Mouse (Mus musculus): ENCODE data around the gene Ikzf4. TPM values are rescaled to one million over a fixed set of nuclear protein-coding genes. Genes with fewer than 3 reads are reported as not detected.
A peak's percentile ranks its signal among the peaks of the same experiment; 100 is the strongest.
"Not testable (repeated sequence)": the region's sequence is repeated elsewhere in the genome, so short reads cannot be mapped to it uniquely, and the experiment has no call there.

The Ikzf4 gene
- polyA plus RNA-seq, 1 experiment from 2014 or later = 8.3 TPM

GRCm38 (mm10) chr10:128620241-128620640 lies 25.6 kb downstream of the Ikzf4 start:
- Histone ChIP-seq H3K27me3 (no peaks in the 10 kb centered on the region), H3K9me3 (no peaks in the 10 kb centered on the region), H3K4me1 (peaks cover 3% of the 10 kb centered on the region), H3K9ac (replicated peaks) (no peak overlapping the region), H3K4me3 (no peak overlapping the region), H3K4me2 (replicated peaks) (no peak overlapping the region), H3K27ac (replicated peaks) (no peak overlapping the region), H3K36me3 (peaks cover 28% of the 10 kb centered on the region)
- no peak for ATAC-seq (ENCODE audit: low FRiP score, low read depth)

- H3K4me2 ChIP-seq (replicated peaks); H3K27ac ChIP-seq (replicated peaks); H3K9ac ChIP-seq (replicated peaks); H3K9me3 ChIP-seq; ATAC-seq (ENCODE audit: low FRiP score, low read depth); H3K27me3 ChIP-seq; H3K4me3 ChIP-seq; H3K4me1 ChIP-seq: not testable (repeated sequence)
- WGBS = 83% methylated on average over 5 of the region's 5 CpGs
- H3K36me3 ChIP-seq = peaks cover 17% of the 10 kb centered on the region
Measured at GRCm38 (mm10) chr10:128619148-128619547, 26.6 kb downstream of the Ikzf4 start.

- no peak for ATAC-seq (ENCODE audit: low FRiP score, low read depth)
- Histone ChIP-seq H3K27ac (replicated peaks) (no peak overlapping the region), H3K4me1 (no peaks in the 10 kb centered on the region), H3K27me3 (no peaks in the 10 kb centered on the region), H3K4me2 (replicated peaks) (no peak overlapping the region), H3K4me3 (no peak overlapping the region), H3K9me3 (no peaks in the 10 kb centered on the region), H3K9ac (replicated peaks) (no peak overlapping the region), H3K36me3 (peaks cover 11% of the 10 kb centered on the region)
- WGBS = 89% methylated on average over 1 of the region's 1 CpGs
Measured at GRCm38 (mm10) chr10:128618570-128618969, 27.2 kb downstream of the Ikzf4 start.

- not testable (repeated sequence) for H3K27ac ChIP-seq (replicated peaks); H3K36me3 ChIP-seq; H3K4me1 ChIP-seq; H3K9me3 ChIP-seq; ATAC-seq (ENCODE audit: low FRiP score, low read depth); H3K4me3 ChIP-seq; H3K27me3 ChIP-seq; H3K9ac ChIP-seq (replicated peaks); H3K4me2 ChIP-seq (replicated peaks)
- 87% methylated on average over 6 of the region's 7 CpGs for WGBS
Measured at GRCm38 (mm10) chr10:128615798-128616448, 29.9 kb downstream of the Ikzf4 start.

GRCm38 (mm10) chr10:128614934-128615333 lies 30.9 kb downstream of the Ikzf4 start:
- no peak for ATAC-seq (ENCODE audit: low FRiP score, low read depth)
- Histone ChIP-seq H3K27me3 (no peaks in the 10 kb centered on the region), H3K36me3 (no peaks in the 10 kb centered on the region), H3K4me3 (no peak overlapping the region), H3K27ac (replicated peaks) (no peak overlapping the region), H3K9me3 (no peaks in the 10 kb centered on the region), H3K9ac (replicated peaks) (no peak overlapping the region), H3K4me1 (no peaks in the 10 kb centered on the region), H3K4me2 (replicated peaks) (no peak overlapping the region)
- 56% methylated on average over 3 of the region's 3 CpGs for WGBS

- not testable (repeated sequence) for H3K9ac ChIP-seq (replicated peaks); H3K27me3 ChIP-seq; H3K4me1 ChIP-seq; H3K9me3 ChIP-seq; H3K36me3 ChIP-seq; H3K4me2 ChIP-seq (replicated peaks); H3K27ac ChIP-seq (replicated peaks); ATAC-seq (ENCODE audit: low FRiP score, low read depth); H3K4me3 ChIP-seq
- WGBS = 73% methylated on average over 4 of the region's 4 CpGs
Measured at GRCm38 (mm10) chr10:128613820-128614219, 32.0 kb downstream of the Ikzf4 start.

- WGBS = 41% methylated on average over 6 of the region's 6 CpGs
- 0 out of 2 replicates have a peak, but pooled peaks have one; percentile 16 for ATAC-seq (ENCODE audit: low FRiP score, low read depth)
- H3K4me1 ChIP-seq = no peaks in the 10 kb centered on the region
- no peaks in the 10 kb centered on the region for H3K36me3 ChIP-seq
- no peaks in the 10 kb centered on the region for H3K27me3 ChIP-seq
- no peak overlapping the region for H3K4me3 ChIP-seq
- H3K4me2 ChIP-seq (replicated peaks) = no peak overlapping the region
- no peaks in the 10 kb centered on the region for H3K9me3 ChIP-seq
- H3K27ac ChIP-seq (replicated peaks) = no peak overlapping the region
- H3K9ac ChIP-seq (replicated peaks) = no peak overlapping the region
Measured at GRCm38 (mm10) chr10:128613154-128613440, 32.7 kb downstream of the Ikzf4 start.

GRCm38 (mm10) chr10:128612433-128613153 lies 33.2 kb downstream of the Ikzf4 start:
- 18% methylated on average over 16 of the region's 16 CpGs for WGBS
- ATAC-seq (ENCODE audit: low FRiP score, low read depth) = peak; percentile 19; the same call in 1 of the 2 replicates
- Histone ChIP-seq H3K4me3 (no peak overlapping the region), H3K4me1 (no peaks in the 10 kb centered on the region), H3K9me3 (no peaks in the 10 kb centered on the region), H3K36me3 (no peaks in the 10 kb centered on the region), H3K27me3 (no peaks in the 10 kb centered on the region), H3K9ac (replicated peaks) (no peak overlapping the region), H3K4me2 (replicated peaks) (no peak overlapping the region; the same call in 1 of the 2 replicates), H3K27ac (replicated peaks) (no peak overlapping the region)

- H3K4me3 ChIP-seq = no peak overlapping the region
- 40% methylated on average over 2 of the region's 2 CpGs for WGBS
- ATAC-seq (ENCODE audit: low FRiP score, low read depth) = no peak
- H3K4me1 ChIP-seq = no peaks in the 10 kb centered on the region
- no peak overlapping the region for H3K4me2 ChIP-seq (replicated peaks)
- no peaks in the 10 kb centered on the region for H3K36me3 ChIP-seq
- H3K9me3 ChIP-seq = no peaks in the 10 kb centered on the region
- no peak overlapping the region for H3K9ac ChIP-seq (replicated peaks)
- H3K27ac ChIP-seq (replicated peaks) = no peak overlapping the region
- H3K27me3 ChIP-seq = no peaks in the 10 kb centered on the region
Measured at GRCm38 (mm10) chr10:128606483-128606882, 39.3 kb downstream of the Ikzf4 start.

- H3K4me3 ChIP-seq = no peak overlapping the region
- ATAC-seq (ENCODE audit: low FRiP score, low read depth) = no peak
- H3K27me3 ChIP-seq = no peaks in the 10 kb centered on the region
- H3K4me1 ChIP-seq = no peaks in the 10 kb centered on the region
- H3K9me3 ChIP-seq = no peaks in the 10 kb centered on the region
- H3K4me2 ChIP-seq (replicated peaks) = no peak overlapping the region
- no peaks in the 10 kb centered on the region for H3K36me3 ChIP-seq
- WGBS = 91% methylated on average over 4 of the region's 4 CpGs
- no peak overlapping the region for H3K27ac ChIP-seq (replicated peaks)
- no peak overlapping the region for H3K9ac ChIP-seq (replicated peaks)
Measured at GRCm38 (mm10) chr10:128602470-128603128, 43.2 kb downstream of the Ikzf4 start.

- Histone ChIP-seq H3K4me2 (replicated peaks) (no peak overlapping the region), H3K36me3 (no peaks in the 10 kb centered on the region), H3K4me1 (no peaks in the 10 kb centered on the region), H3K4me3 (no peak overlapping the region), H3K9ac (replicated peaks) (no peak overlapping the region), H3K9me3 (no peaks in the 10 kb centered on the region), H3K27me3 (no peaks in the 10 kb centered on the region), H3K27ac (replicated peaks) (no peak overlapping the region)
- ATAC-seq (ENCODE audit: low FRiP score, low read depth) = no peak
- WGBS = 82% methylated on average over 1 of the region's 1 CpGs
Measured at GRCm38 (mm10) chr10:128601499-128601898, 44.3 kb downstream of the Ikzf4 start.

GRCm38 (mm10) chr10:128598476-128598875 lies 47.3 kb downstream of the Ikzf4 start:
- 90% methylated on average over 2 of the region's 2 CpGs for WGBS

More at GRCm38 (mm10) chr10:128598476-128598875, 47.3 kb downstream of the Ikzf4 start:
- H3K9ac ChIP-seq (replicated peaks) = no peak overlapping the region
- ATAC-seq (ENCODE audit: low FRiP score, low read depth) = no peak
- no peaks in the 10 kb centered on the region for H3K9me3 ChIP-seq
- H3K4me1 ChIP-seq = no peaks in the 10 kb centered on the region
- H3K27me3 ChIP-seq = no peaks in the 10 kb centered on the region
- no peak overlapping the region for H3K4me2 ChIP-seq (replicated peaks)
- no peaks in the 10 kb centered on the region for H3K36me3 ChIP-seq
- H3K27ac ChIP-seq (replicated peaks) = no peak overlapping the region
- no peak overlapping the region for H3K4me3 ChIP-seq

All from midbrain, embryonic 12.5 days (tissue).